Mouse (Mus musculus): ENCODE data around the gene Trpm2. TPM values are rescaled to one million over a fixed set of nuclear protein-coding genes. Genes with fewer than 3 reads are reported as not detected.

Gene Trpm2
- total RNA-seq, 1 experiment from 2014 or later, result 4.2 TPM

DNA sequence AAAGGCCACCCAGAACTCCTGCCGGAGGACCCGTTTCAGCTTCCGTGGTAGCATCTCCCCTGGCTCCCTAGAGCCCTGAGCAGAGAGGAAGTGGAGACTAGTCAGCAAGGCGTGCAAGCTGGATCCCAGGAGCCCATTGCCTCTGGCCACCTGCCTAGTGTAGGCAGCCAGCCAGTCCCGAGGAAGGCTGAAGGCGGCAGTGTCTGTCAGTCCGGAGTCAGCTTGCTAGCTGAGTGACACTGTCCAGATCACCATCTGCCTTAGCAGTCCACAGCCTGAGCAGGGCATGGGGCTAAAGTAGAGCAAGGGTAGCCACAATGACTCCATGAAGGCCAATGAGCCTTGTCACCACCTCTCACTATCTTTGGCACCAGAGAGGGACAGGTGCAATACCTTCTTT, 57.8 kb downstream of the Trpm2 start:
- ATAC-seq (replicated peaks; ENCODE audit: low read depth, poor library complexity, severe bottlenecking), result no peak

GRCm38 (mm10) chr10:77902894-77903715, 67.3 kb downstream of the Trpm2 start:
- peak; percentile 53 for ATAC-seq (replicated peaks; ENCODE audit: low read depth, poor library complexity, severe bottlenecking)

DNA sequence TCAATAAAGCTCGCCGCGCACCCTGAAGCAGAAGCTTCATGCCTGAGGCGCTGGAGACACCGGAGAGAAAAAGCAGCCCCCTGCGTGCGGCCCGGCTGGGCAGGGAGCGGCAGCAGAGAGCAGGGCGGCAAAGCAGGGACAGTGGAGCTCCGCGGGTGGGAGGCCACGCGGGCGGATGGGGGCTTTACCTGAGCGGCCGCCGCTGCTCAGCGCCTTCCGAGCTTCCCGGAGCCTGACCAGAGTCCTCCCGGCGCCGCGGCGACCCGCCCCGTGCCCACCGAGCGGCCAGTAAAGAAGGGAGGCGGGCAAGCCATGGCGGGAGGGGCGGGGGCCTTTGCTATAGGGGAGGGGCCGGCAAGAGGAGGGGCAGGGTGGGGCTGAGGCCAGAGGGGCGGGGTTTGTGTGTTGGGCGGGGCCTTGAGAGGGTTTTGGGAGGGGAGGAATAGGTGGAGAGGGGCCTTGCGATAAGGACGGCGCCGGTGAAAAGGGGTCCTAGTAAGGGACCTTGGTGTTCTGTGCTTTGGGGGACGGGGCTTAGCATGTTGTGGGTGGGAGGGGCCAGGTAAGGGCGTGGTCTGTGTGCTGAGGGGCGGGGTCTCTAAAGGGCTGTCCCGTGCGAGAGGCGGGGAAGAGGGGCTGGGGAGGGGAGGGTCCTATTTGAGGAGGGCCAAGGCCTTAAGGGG, 68.0 kb downstream of the Trpm2 start, which contains the start of gene Lrrc3:
Lrrc3 (minus strand) TSS at position 326 of the 683 bp plus-strand sequence.
- ATAC-seq (replicated peaks; ENCODE audit: low read depth, poor library complexity, severe bottlenecking), result peak; percentile 50

DNA sequence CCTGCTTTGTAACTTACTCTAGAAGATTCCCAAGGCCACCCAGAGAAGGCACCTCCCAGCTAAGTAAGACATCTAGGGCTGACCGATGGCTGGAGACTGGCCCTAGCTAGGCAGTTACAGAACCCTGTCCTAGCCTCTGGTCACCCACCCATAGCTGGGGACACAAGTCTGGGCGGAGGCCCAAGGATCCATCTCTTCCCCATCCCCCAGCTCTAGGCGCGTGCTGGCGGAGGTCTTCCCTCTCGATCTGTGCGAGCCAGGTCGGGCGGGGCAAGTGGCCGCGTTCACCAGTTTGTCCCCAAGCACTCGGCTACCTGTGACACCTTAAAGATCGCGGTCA, 68.5 kb downstream of the Trpm2 start:
- no peak for ATAC-seq (replicated peaks; ENCODE audit: low read depth, poor library complexity, severe bottlenecking)

GRCm38 (mm10) chr10:77900903-77901818, 69.2 kb downstream of the Trpm2 start:
- ATAC-seq (replicated peaks; ENCODE audit: low read depth, poor library complexity, severe bottlenecking), result no peak

GRCm38 (mm10) chr10:77900126-77900525, 70.2 kb downstream of the Trpm2 start:
- ATAC-seq (replicated peaks; ENCODE audit: low read depth, poor library complexity, severe bottlenecking), result no peak

- ATAC-seq (replicated peaks; ENCODE audit: low read depth, poor library complexity, severe bottlenecking), result no peak
Observed at GRCm38 (mm10) chr10:77895562-77895961, 74.8 kb downstream of the Trpm2 start.

DNA sequence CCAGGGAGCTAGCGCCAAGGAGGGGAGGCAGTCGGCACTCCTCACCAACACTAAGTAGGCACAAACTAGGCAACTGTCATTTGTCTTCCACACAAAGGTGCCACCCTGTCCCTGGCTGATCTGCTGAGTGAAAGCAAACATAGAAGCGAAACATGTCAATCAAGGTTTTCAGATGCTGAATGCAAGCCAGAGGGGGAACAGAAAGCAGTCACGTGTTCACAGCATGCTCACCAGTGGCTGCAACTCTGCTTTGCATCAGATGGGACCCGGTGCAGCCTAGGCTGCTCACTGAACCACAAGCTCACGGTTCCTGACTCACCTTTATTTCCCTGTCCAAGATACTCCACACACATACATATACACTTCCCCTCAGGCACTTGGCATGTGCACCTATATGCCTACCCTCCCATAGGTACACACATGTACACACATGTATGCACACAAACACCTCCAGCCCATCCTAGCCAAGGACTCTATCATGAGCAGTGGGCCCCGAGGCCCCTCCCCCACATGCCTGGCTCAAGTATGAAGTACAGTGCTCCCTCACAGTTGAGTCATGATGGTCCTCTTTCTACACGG, 79.3 kb downstream of the Trpm2 start:
- ATAC-seq (replicated peaks; ENCODE audit: low read depth, poor library complexity, severe bottlenecking), result no peak

DNA sequence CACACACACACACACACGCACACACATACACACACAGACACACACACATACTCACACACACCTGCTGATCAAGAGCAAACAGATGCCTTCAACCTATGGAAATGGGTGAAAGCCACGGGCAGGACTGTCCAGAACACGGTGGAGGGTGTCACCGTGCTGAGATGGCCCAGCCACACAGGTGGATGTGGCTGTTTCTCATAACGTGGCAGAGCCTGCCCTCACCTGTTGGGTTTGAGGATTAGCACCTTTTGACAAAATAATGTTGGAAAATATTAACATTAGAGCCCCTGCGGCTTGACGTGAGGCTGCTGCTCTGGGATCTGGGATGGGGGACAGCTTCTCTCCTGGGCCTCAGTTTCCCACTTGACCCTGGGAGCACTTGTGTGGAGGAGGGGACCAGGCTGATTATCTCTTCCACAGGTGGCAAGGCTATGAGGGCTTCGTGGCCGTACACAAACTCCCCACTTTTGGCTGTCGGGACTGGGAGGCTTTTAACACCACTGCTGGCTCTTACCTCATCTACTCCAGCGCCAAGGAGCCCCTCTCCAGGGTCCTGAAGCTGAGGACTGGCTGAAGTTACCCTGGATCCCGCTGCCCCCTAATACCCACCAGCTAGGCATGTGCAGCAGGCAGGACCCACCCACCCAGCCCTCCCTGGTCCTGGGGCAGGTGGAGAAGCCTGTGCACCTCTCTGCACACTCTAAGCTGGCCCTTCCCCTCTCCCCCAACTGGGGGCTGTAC, 84.2 kb downstream of the Trpm2 start:
- no peak for ATAC-seq (replicated peaks; ENCODE audit: low read depth, poor library complexity, severe bottlenecking)

DNA sequence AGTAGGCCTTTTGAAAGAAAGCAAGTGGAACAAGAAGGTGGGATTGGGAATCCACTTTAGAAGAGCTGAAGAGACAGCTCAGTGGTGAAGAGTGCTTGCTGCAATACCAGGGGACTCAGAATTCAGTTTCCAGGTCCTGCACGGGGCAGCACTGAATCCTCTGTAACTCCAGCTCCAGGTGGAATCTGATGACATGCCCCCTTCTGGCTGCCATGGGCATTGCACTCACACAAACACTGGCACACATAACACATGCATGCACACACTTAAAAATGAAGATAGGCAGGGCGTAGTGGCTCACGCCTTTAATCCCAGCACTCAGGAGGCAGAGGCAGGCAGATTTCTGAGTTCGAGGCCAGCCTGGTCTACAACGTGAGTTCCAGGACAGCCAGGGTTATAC, 87.8 kb downstream of the Trpm2 start:
- ATAC-seq (replicated peaks; ENCODE audit: low read depth, poor library complexity, severe bottlenecking), result no peak

GRCm38 (mm10) chr10:77880305-77880704, 90.1 kb downstream of the Trpm2 start:
- ATAC-seq (replicated peaks; ENCODE audit: low read depth, poor library complexity, severe bottlenecking), result peak; percentile 80

- ATAC-seq (replicated peaks; ENCODE audit: low read depth, poor library complexity, severe bottlenecking), result no peak; the same call in 1 of the 2 replicates
Observed at GRCm38 (mm10) chr10:77878985-77879384, 91.4 kb downstream of the Trpm2 start.

DNA sequence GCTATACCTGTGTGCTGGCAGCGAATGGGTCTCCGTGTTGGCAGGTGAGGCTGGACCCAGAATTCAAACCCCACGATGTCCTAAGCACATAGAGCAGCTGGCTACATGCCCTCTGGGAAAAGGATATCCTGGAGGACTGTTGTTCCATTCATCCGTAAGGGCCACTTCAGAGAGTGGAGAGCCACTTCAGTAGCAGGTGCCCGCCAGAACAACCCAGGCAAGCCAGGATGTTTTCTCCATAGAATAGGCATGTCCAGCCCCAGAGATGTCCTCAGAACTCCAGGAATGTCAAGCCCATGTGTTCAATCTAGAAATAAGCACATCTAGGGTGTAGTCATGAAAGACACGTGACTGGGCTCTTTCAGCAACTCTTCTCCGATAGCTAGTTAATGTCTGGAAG, 100.7 kb downstream of the Trpm2 start:
- ATAC-seq (replicated peaks; ENCODE audit: low read depth, poor library complexity, severe bottlenecking), result no peak

- no peak for ATAC-seq (replicated peaks; ENCODE audit: low read depth, poor library complexity, severe bottlenecking)
Observed at GRCm38 (mm10) chr10:77867546-77867945, 102.8 kb downstream of the Trpm2 start.

- no peak for ATAC-seq (replicated peaks; ENCODE audit: low read depth, poor library complexity, severe bottlenecking)
Observed at GRCm38 (mm10) chr10:77864762-77865143, 105.6 kb downstream of the Trpm2 start.

DNA sequence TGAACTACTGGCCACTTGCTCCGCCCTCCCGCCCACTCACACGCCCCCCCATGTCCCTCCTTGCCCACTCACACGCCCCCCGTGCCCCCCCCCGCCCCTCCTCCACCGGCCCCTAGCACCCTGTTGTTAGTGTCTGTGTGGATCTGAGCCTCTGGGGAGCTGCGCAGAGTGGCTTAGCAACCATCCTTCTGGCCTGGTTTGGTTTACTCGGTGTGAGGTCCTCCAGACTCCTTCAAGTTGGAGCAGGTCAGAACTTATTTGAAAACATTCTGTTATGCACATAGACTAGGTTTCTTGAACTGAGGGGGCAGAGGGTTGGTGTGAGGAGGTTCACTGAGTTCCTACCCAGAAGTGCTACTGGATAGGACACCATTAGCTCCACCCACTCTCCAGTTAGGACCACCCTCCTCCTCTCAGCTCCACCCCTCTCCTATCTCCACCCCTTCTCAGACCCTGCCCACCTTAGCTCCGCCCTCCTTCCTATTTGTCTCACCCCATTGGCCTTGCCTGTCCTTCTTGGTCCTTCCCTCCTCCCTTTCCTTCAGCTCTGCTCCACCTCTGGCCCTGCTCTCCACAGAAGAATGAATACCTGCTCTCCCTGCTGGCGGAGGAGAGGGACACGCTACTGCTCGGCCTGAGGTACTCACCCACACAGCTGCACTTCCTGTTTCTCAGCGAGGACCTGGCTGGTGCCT, 106.1 kb downstream of the Trpm2 start:
- peak; percentile 96 for ATAC-seq (replicated peaks; ENCODE audit: low read depth, poor library complexity, severe bottlenecking)

GRCm38 (mm10) chr10:77861675-77862074, 108.7 kb downstream of the Trpm2 start, which contains the start of gene Gm3285:
Gene Gm3285, plus strand, starts transcription at chr10:77861975.
- no peak for ATAC-seq (replicated peaks; ENCODE audit: low read depth, poor library complexity, severe bottlenecking)

All from common myeloid progenitor, adult 5-6 weeks (primary cell).